Mouse (Mus musculus) forebrain, postnatal 0 days (tissue): ENCODE results near the gene Caln1. TPM values are rescaled to one million over a fixed set of nuclear protein-coding genes. Genes with fewer than 3 reads are reported as not detected.

Source experiments
- ATAC-seq: fragments of 200-750 bp; cut with Nextera tagmentation; 2 replicates; pipeline ENCODE4 v1.8.0; 2017; ENCODE audit warnings: mild to moderate bottlenecking, moderate library complexity
- DNase-seq: peaks from one replicate; pipeline ENCODE4 v3.0.0-alpha.2; 2015
- H3K27ac ChIP-seq: fragments of 300-500 bp; sonication (generic); 2 replicates; pipeline ENCODE4 v1.5.1; 2014; ENCODE audit warnings: low read depth, mild to moderate bottlenecking, antibody characterized with exemption, low read length, moderate library complexity, mixed read lengths
- H3K27me3 ChIP-seq: fragments of 300-500 bp; sonication (generic); 2 replicates; pipeline ENCODE4 v1.6.1; 2014; ENCODE audit warnings: mild to moderate bottlenecking, low read length, mixed read lengths; ENCODE audit not compliant: insufficient read depth
- H3K36me3 ChIP-seq: fragments of 300-500 bp; sonication (generic); 2 replicates; pipeline ENCODE4 v1.6.1; 2014; ENCODE audit warnings: mild to moderate bottlenecking, moderate library complexity; ENCODE audit not compliant: insufficient read depth
- H3K4me1 ChIP-seq: fragments of 300-500 bp; sonication (generic); 2 replicates; pipeline ENCODE4 v1.6.1; 2014; ENCODE audit warnings: antibody characterized with exemption; ENCODE audit not compliant: insufficient read depth
- H3K4me2 ChIP-seq: fragments of 300-500 bp; sonication (generic); 2 replicates; pipeline ENCODE4 v1.6.1; 2014; ENCODE audit warnings: low read depth, mild to moderate bottlenecking, moderate library complexity
- H3K4me3 ChIP-seq: fragments of 300-500 bp; sonication (generic); 2 replicates; pipeline ENCODE4 v1.5.1; 2014; ENCODE audit warnings: low read depth, low read length, mixed read lengths
- H3K9ac ChIP-seq: fragments of 300-500 bp; sonication (generic); 2 replicates; pipeline ENCODE4 v1.6.1; 2014; ENCODE audit warnings: mild to moderate bottlenecking
- H3K9me3 ChIP-seq: fragments of 300-500 bp; sonication (generic); 2 replicates; pipeline ENCODE4 v1.6.1; 2016; ENCODE audit warnings: low read length
- CTCF ChIP-seq: sonication (generic); IDR thresholded peaks from 2 replicates; pipeline ENCODE4 v1.5.1; 2016; ENCODE audit warnings: antibody characterized with exemption, control low read depth, low read depth
- WGBS: fragments of 180-500 bp; shearing (Covaris S2); extraction: QIAGEN DNeasy Blood & Tissue Kit; methylation state at CpG from one replicate; pipeline ENCODE4 v1.1.7; 2014; 5-methylcytosine and 5-hydroxymethylcytosine counted together
- polyA plus RNA-seq: library from polyadenylated mRNA; unstranded; fragments of >200 nt; fragmentation: Nextera tagmentation; extraction: Ambion mirVana; gene quantifications from 2 replicates; pipeline ENCODE4 v1.2.1, GENCODE M21; 2015
- total RNA-seq: library from RNA; depleted of rRNA; stranded (reverse); fragments of >200 nt; gene quantifications from 2 replicates; pipeline ENCODE4 v1.2.3, GENCODE M21; 2014

The Caln1 gene
- total and polyA plus RNA-seq, 2 experiments from 2014 or later = 48.7 to 58.7 TPM

DNA sequence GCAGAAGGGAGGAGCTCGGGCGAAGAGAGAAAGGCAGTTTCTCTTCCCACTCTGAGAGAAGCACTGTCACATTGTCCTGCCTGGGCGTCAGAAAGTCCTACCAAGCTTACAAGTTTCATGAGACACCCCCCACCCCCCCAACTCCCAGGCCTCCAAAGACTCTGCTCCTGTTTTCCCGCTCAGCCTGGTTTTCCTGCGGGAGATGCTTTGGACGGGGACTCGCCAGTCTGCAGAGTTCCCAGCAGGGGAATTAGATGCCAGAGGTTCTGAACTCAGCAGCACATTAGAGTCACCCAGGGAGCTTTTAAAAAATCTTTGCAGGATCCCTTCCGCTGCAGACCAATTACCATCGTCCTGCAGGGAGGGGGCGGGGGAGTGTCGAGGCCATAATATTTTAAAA, 482.9 kb downstream of the Caln1 start:
- H3K4me3 ChIP-seq = no peak overlapping the region
- peak overlapping the region; percentile 27 for H3K4me2 ChIP-seq
- 9% methylated on average over 11 of the region's 11 CpGs for WGBS
- ATAC-seq = no peak
- H3K9ac ChIP-seq = 0 out of 2 replicates have a peak overlapping the region, but pooled peaks have one; percentile 10
- H3K27ac ChIP-seq = no peak overlapping the region
- no peaks in the 10 kb centered on the region for H3K27me3 ChIP-seq
- H3K36me3 ChIP-seq = no peaks in the 10 kb centered on the region
- no peaks in the 10 kb centered on the region for H3K4me1 ChIP-seq
- TF ChIP-seq CTCF = no peak
- no peaks in the 10 kb centered on the region for H3K9me3 ChIP-seq
- no peak for DNase-seq

DNA sequence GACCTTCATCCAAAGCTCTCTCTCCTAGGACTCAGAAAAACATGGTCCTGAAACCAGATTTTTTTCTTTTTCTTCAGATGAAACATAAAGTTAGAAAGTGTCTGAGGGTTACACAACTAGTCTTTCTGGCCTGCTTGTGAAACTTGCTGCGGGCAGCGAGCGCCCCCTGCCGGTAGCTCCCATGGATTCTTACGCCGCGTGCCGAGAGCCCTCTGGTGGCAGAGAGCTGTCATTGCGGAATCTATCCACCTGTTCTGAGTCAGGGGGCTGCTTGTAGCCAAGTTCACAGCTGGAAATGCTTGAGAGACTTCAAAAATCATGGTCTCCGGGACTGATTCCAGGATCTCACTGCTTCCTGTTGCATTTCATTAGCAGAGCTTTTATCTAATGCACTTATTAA, 484.1 kb downstream of the Caln1 start:
- 0% methylated on average over 10 of the region's 10 CpGs for WGBS
- H3K27me3 ChIP-seq = no peaks in the 10 kb centered on the region
- DNase-seq (peak; percentile 94), ATAC-seq (peak; percentile 62; the same call in 1 of the 2 replicates)
- H3K9me3 ChIP-seq = no peaks in the 10 kb centered on the region
- H3K4me3 ChIP-seq = no peak overlapping the region
- TF ChIP-seq CTCF = peak; percentile 100
- H3K4me1 ChIP-seq = no peaks in the 10 kb centered on the region
- no peaks in the 10 kb centered on the region for H3K36me3 ChIP-seq
- H3K9ac ChIP-seq = no peak overlapping the region
- H3K27ac ChIP-seq = no peak overlapping the region
- no peak overlapping the region for H3K4me2 ChIP-seq

DNA sequence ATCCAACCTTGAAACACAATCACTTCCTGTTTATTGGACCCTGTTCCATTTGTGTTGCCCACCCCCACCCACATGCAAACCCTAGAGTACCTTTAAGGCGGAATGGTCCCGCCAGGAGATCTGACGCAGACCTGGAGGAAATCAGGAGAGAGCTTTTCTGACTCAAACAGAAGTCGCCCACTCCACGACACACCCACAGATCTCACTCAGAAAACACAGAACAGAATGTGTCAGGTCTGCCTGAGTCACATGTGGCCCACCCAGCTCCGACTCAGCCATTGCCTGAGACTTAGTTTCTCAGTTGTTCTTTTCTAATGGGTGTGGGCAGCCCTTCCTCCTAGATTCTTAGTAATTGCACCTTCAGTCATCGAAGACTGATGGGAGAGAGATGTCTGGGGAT, 485.2 kb downstream of the Caln1 start:
- no peak for TF ChIP-seq CTCF
- H3K36me3 ChIP-seq = no peaks in the 10 kb centered on the region
- DNase-seq = no peak
- H3K4me1 ChIP-seq = no peaks in the 10 kb centered on the region
- no peak overlapping the region for H3K4me2 ChIP-seq
- no peak overlapping the region for H3K9ac ChIP-seq
- ATAC-seq = no peak
- no peaks in the 10 kb centered on the region for H3K9me3 ChIP-seq
- H3K27me3 ChIP-seq = no peaks in the 10 kb centered on the region
- no peak overlapping the region for H3K4me3 ChIP-seq
- no peak overlapping the region for H3K27ac ChIP-seq
- 85% methylated on average over 7 of the region's 7 CpGs for WGBS

DNA sequence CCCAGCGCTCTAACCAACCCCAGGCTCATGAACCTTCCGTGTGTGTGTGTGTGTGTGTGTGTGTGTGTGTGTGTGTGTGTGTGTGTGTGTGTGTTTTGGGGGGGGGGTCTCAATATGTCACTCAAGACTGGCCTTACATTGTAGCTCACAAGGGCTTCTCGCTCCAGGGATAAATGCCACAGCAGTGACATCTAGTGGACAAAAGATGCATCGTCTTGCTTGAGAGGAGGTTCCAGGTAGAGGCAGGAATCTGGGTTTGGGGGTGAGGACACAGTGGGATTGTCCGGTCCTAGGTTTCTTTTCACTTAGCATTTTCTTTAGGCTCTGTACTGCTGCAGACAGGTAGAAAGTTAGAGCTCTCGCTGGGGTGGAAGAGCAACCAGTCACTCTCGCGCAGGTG, 488.9 kb downstream of the Caln1 start:
- no peaks in the 10 kb centered on the region for H3K4me1 ChIP-seq
- H3K27ac ChIP-seq = no peak overlapping the region
- no peaks in the 10 kb centered on the region for H3K27me3 ChIP-seq
- H3K36me3 ChIP-seq = no peaks in the 10 kb centered on the region
- 29% methylated on average over 8 of the region's 8 CpGs for WGBS
- no peak overlapping the region for H3K9ac ChIP-seq
- H3K4me2 ChIP-seq = no peak overlapping the region
- peak; percentile 49; the same call in 1 of the 2 replicates for ATAC-seq
- H3K9me3 ChIP-seq = no peaks in the 10 kb centered on the region
- peak; percentile 84 for DNase-seq
- peak; percentile 93 for TF ChIP-seq CTCF
- H3K4me3 ChIP-seq = no peak overlapping the region

DNA sequence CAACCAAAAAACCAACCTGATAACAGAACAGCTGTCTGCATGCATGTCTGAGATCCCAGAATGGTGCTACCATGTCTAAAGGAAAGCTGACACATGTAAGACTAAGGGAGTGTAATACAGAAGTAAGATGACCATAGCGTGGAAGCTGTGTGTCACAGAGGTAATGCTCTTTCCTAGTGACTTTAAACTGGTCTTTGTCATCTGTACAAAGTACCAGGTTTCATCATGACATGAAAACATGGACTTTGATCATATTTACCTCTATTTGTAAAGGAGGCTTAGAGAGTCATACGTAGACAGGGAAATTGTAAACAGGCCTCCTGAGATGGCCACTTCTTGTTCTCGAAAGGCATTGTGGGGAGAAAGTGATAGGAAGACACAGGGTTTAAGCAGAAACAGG, 489.5 kb downstream of the Caln1 start:
- Histone ChIP-seq H3K4me1 (no peaks in the 10 kb centered on the region), H3K9me3 (no peaks in the 10 kb centered on the region), H3K36me3 (no peaks in the 10 kb centered on the region), H3K9ac (no peak overlapping the region), H3K27ac (no peak overlapping the region), H3K4me3 (no peak overlapping the region), H3K27me3 (no peaks in the 10 kb centered on the region), H3K4me2 (no peak overlapping the region)
- ATAC-seq = no peak
- TF ChIP-seq CTCF = no peak
- DNase-seq = no peak
- WGBS = 88% methylated on average over 3 of the region's 3 CpGs

DNA sequence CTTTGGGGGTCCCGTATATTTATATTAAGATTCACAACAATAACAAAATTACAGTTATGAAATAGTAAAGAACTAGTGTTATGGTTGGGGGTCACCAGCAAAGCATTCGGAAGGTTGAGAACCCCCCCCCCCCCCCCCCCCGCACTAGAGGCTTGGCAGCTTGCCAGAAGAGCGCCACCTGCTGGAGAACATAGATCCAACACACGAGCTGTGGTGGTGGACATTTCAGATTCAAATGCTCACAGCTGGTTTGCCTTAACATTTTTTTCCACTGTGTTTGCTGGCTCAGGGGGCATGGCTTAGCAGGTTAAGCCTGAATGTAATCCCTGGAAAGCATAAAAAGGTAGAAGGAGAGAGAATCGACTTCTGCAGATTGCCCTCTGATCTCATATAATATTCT, 490.5 kb downstream of the Caln1 start:
- ATAC-seq = no peak
- Histone ChIP-seq H3K27ac (no peak overlapping the region), H3K36me3 (no peaks in the 10 kb centered on the region), H3K4me3 (no peak overlapping the region), H3K9ac (no peak overlapping the region), H3K9me3 (no peaks in the 10 kb centered on the region), H3K4me1 (no peaks in the 10 kb centered on the region), H3K4me2 (no peak overlapping the region), H3K27me3 (no peaks in the 10 kb centered on the region)
- no peak for DNase-seq
- WGBS = 35% methylated on average over 6 of the region's 6 CpGs
- TF ChIP-seq CTCF = peak; percentile 61

DNA sequence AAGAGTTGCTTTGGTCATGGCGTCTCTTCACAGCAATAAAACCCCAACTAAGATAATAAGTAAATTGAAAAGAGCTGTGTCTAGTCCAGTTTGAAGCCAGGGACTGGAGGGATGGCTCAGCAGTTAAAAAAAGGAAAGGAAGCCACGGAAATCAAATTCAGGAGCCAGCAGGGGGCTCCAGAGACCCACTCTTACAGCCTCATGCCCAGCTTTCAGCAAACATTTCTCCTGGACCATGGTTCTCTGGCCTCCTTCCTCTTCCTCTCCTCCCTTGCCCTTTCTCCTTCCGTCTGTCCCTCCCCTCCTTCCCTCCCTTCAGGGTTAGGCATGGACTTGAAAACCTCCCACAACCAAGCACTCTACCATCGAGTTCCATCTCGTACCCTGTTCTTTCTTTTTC, 493.0 kb downstream of the Caln1 start:
- peak; percentile 80 for DNase-seq
- H3K27ac ChIP-seq = no peak overlapping the region
- H3K9me3 ChIP-seq = no peaks in the 10 kb centered on the region
- H3K27me3 ChIP-seq = no peaks in the 10 kb centered on the region
- H3K4me2 ChIP-seq = no peak overlapping the region
- no peak overlapping the region for H3K4me3 ChIP-seq
- 59% methylated on average over 5 of the region's 5 CpGs for WGBS
- peak; percentile 80 for TF ChIP-seq CTCF
- H3K36me3 ChIP-seq = no peaks in the 10 kb centered on the region
- H3K4me1 ChIP-seq = no peaks in the 10 kb centered on the region
- no peak overlapping the region for H3K9ac ChIP-seq
- ATAC-seq = no peak

DNA sequence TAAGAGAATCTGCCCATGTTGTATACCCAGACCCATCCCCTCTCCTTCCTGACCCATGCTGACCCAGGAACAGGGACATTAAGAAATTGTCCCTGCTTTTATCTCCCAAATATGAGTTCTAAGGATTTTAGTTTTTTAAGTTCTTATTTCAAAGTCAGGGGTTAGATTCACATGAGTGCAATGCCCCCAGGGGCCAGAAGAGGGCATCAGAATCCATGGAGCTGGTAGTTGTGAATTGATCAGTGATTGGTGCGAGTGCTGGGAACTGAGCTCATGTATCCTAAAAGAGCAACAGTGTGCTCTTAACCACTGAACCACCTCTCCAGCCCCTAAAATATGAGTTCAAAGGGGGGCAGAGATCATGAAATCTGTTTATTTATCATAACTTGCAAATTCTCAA, 500.6 kb downstream of the Caln1 start:
- no peak for DNase-seq

More for the DNA sequence above, 500.6 kb downstream of the Caln1 start:
- no peak for ATAC-seq
- Histone ChIP-seq H3K4me1 (no peaks in the 10 kb centered on the region), H3K4me3 (no peak overlapping the region), H3K9ac (no peak overlapping the region), H3K9me3 (no peaks in the 10 kb centered on the region), H3K27ac (no peak overlapping the region), H3K36me3 (no peaks in the 10 kb centered on the region), H3K27me3 (no peaks in the 10 kb centered on the region), H3K4me2 (no peak overlapping the region)
- WGBS = 77% methylated on average over 1 of the region's 1 CpGs
- peak; percentile 32; the same call in 1 of the 2 replicates for TF ChIP-seq CTCF
